Mouse (Mus musculus): ENCODE measurements at regions not wholly inside any gene's neighbourhood (a gene's known extent, or its start where the extent isn't known, plus 50 kb on each side); places are given as distances from the start of the nearest gene placed in this dataset.

GRCm38 (mm10) chr3:148316198-148316597, 674.2 kb downstream of the Adgrl2 start:
- Histone ChIP-seq H3K4me2 (ENCODE audit: low read depth, severe bottlenecking) (no peak overlapping the region), H3K4me3 (ENCODE audit: low read depth, low read length) (no peak overlapping the region), H3K36me3 (ENCODE audit: control insufficient read depth, insufficient read depth, low read length) (no peaks in the 10 kb centered on the region), H3K27me3 (ENCODE audit: control insufficient read depth, insufficient read depth, low read length) (no peaks in the 10 kb centered on the region), H3K9me3 (ENCODE audit: control insufficient read depth, low read length) (no peaks in the 10 kb centered on the region), H3K9ac (ENCODE audit: low read length) (no peak overlapping the region), H3K27ac (replicated peaks; ENCODE audit: low read depth, low read length) (no peak overlapping the region), H3K4me1 (ENCODE audit: control insufficient read depth, insufficient read depth, low read length) (no peaks in the 10 kb centered on the region)
- WGBS = 89% methylated on average over 3 of the region's 3 CpGs
- no peak for ATAC-seq (ENCODE audit: insufficient number of reproducible peaks, low FRiP score, low TSS enrichment, low read depth)
- DNase-seq (ENCODE audit: low spot score) = no peak

GRCm38 (mm10) chr3:148315286-148315685, 675.1 kb downstream of the Adgrl2 start:
- no peaks in the 10 kb centered on the region for H3K36me3 ChIP-seq (ENCODE audit: control insufficient read depth, insufficient read depth, low read length)
- DNase-seq (ENCODE audit: low spot score) (no peak), ATAC-seq (ENCODE audit: insufficient number of reproducible peaks, low FRiP score, low TSS enrichment, low read depth) (no peak)
- no peak overlapping the region for H3K4me3 ChIP-seq (ENCODE audit: low read depth, low read length)
- no peaks in the 10 kb centered on the region for H3K9me3 ChIP-seq (ENCODE audit: control insufficient read depth, low read length)
- WGBS = 88% methylated on average over 1 of the region's 1 CpGs
- no peak overlapping the region for H3K9ac ChIP-seq (ENCODE audit: low read length)
- H3K27ac ChIP-seq (replicated peaks; ENCODE audit: low read depth, low read length) = no peak overlapping the region
- no peaks in the 10 kb centered on the region for H3K27me3 ChIP-seq (ENCODE audit: control insufficient read depth, insufficient read depth, low read length)
- H3K4me1 ChIP-seq (ENCODE audit: control insufficient read depth, insufficient read depth, low read length) = no peaks in the 10 kb centered on the region
- no peak overlapping the region for H3K4me2 ChIP-seq (ENCODE audit: low read depth, severe bottlenecking)

GRCm38 (mm10) chr3:148295515-148295914, 694.8 kb downstream of the Adgrl2 start:
- no peak overlapping the region for H3K4me2 ChIP-seq (ENCODE audit: low read depth, severe bottlenecking)
- no peak overlapping the region for H3K4me3 ChIP-seq (ENCODE audit: low read depth, low read length)
- ATAC-seq (ENCODE audit: insufficient number of reproducible peaks, low FRiP score, low TSS enrichment, low read depth) (no peak), DNase-seq (ENCODE audit: low spot score) (no peak)
- no peaks in the 10 kb centered on the region for H3K9me3 ChIP-seq (ENCODE audit: control insufficient read depth, low read length)
- 92% methylated on average over 5 of the region's 5 CpGs for WGBS
- H3K27me3 ChIP-seq (ENCODE audit: control insufficient read depth, insufficient read depth, low read length) = no peaks in the 10 kb centered on the region
- no peaks in the 10 kb centered on the region for H3K36me3 ChIP-seq (ENCODE audit: control insufficient read depth, insufficient read depth, low read length)
- H3K9ac ChIP-seq (ENCODE audit: low read length) = no peak overlapping the region
- no peaks in the 10 kb centered on the region for H3K4me1 ChIP-seq (ENCODE audit: control insufficient read depth, insufficient read depth, low read length)
- no peak overlapping the region for H3K27ac ChIP-seq (replicated peaks; ENCODE audit: low read depth, low read length)

GRCm38 (mm10) chr3:148278978-148279377, 711.4 kb downstream of the Adgrl2 start:
- H3K9me3 ChIP-seq (ENCODE audit: control insufficient read depth, low read length) = no peaks in the 10 kb centered on the region
- H3K4me1 ChIP-seq (ENCODE audit: control insufficient read depth, insufficient read depth, low read length) = no peaks in the 10 kb centered on the region
- 77% methylated on average over 3 of the region's 3 CpGs for WGBS
- no peak overlapping the region for H3K4me3 ChIP-seq (ENCODE audit: low read depth, low read length)
- ATAC-seq (ENCODE audit: insufficient number of reproducible peaks, low FRiP score, low TSS enrichment, low read depth) (no peak), DNase-seq (ENCODE audit: low spot score) (no peak)
- H3K36me3 ChIP-seq (ENCODE audit: control insufficient read depth, insufficient read depth, low read length) = no peaks in the 10 kb centered on the region
- H3K9ac ChIP-seq (ENCODE audit: low read length) = no peak overlapping the region
- H3K27me3 ChIP-seq (ENCODE audit: control insufficient read depth, insufficient read depth, low read length) = no peaks in the 10 kb centered on the region
- H3K27ac ChIP-seq (replicated peaks; ENCODE audit: low read depth, low read length) = no peak overlapping the region
- no peak overlapping the region for H3K4me2 ChIP-seq (ENCODE audit: low read depth, severe bottlenecking)

GRCm38 (mm10) chr3:148272159-148272848, 718.1 kb downstream of the Adgrl2 start:
- H3K4me1 ChIP-seq (ENCODE audit: control insufficient read depth, insufficient read depth, low read length) = no peaks in the 10 kb centered on the region
- WGBS = 77% methylated on average over 4 of the region's 4 CpGs

GRCm38 (mm10) chr3:148268812-148269211, 721.5 kb downstream of the Adgrl2 start:
- Histone ChIP-seq H3K4me1 (ENCODE audit: control insufficient read depth, insufficient read depth, low read length) (no peaks in the 10 kb centered on the region), H3K27ac (replicated peaks; ENCODE audit: low read depth, low read length) (no peak overlapping the region), H3K9me3 (ENCODE audit: control insufficient read depth, low read length) (no peaks in the 10 kb centered on the region), H3K4me2 (ENCODE audit: low read depth, severe bottlenecking) (no peak overlapping the region), H3K4me3 (ENCODE audit: low read depth, low read length) (no peak overlapping the region), H3K36me3 (ENCODE audit: control insufficient read depth, insufficient read depth, low read length) (no peaks in the 10 kb centered on the region), H3K27me3 (ENCODE audit: control insufficient read depth, insufficient read depth, low read length) (no peaks in the 10 kb centered on the region), H3K9ac (ENCODE audit: low read length) (no peak overlapping the region)
- no peak for DNase-seq (ENCODE audit: low spot score)
- WGBS = 94% methylated on average over 4 of the region's 4 CpGs
- ATAC-seq (ENCODE audit: insufficient number of reproducible peaks, low FRiP score, low TSS enrichment, low read depth) = no peak

More at GRCm38 (mm10) chr3:148272159-148272848, 718.1 kb downstream of the Adgrl2 start:
- Histone ChIP-seq H3K4me3 (ENCODE audit: low read depth, low read length) (no peak overlapping the region), H3K27ac (replicated peaks; ENCODE audit: low read depth, low read length) (no peak overlapping the region), H3K27me3 (ENCODE audit: control insufficient read depth, insufficient read depth, low read length) (no peaks in the 10 kb centered on the region), H3K36me3 (ENCODE audit: control insufficient read depth, insufficient read depth, low read length) (no peaks in the 10 kb centered on the region), H3K9me3 (ENCODE audit: control insufficient read depth, low read length) (no peaks in the 10 kb centered on the region), H3K9ac (ENCODE audit: low read length) (no peak overlapping the region), H3K4me2 (ENCODE audit: low read depth, severe bottlenecking) (no peak overlapping the region)
- ATAC-seq (ENCODE audit: insufficient number of reproducible peaks, low FRiP score, low TSS enrichment, low read depth) (no peak), DNase-seq (ENCODE audit: low spot score) (no peak)

- ATAC-seq (ENCODE audit: insufficient number of reproducible peaks, low FRiP score, low TSS enrichment, low read depth) = no peak
- no peaks in the 10 kb centered on the region for H3K9me3 ChIP-seq (ENCODE audit: control insufficient read depth, low read length)
- DNase-seq (ENCODE audit: low spot score) = no peak
- H3K4me1 ChIP-seq (ENCODE audit: control insufficient read depth, insufficient read depth, low read length) = no peaks in the 10 kb centered on the region
- 89% methylated on average over 1 of the region's 1 CpGs for WGBS
- no peak overlapping the region for H3K4me2 ChIP-seq (ENCODE audit: low read depth, severe bottlenecking)
- H3K36me3 ChIP-seq (ENCODE audit: control insufficient read depth, insufficient read depth, low read length) = no peaks in the 10 kb centered on the region
- no peak overlapping the region for H3K4me3 ChIP-seq (ENCODE audit: low read depth, low read length)
- H3K27ac ChIP-seq (replicated peaks; ENCODE audit: low read depth, low read length) = no peak overlapping the region
- no peaks in the 10 kb centered on the region for H3K27me3 ChIP-seq (ENCODE audit: control insufficient read depth, insufficient read depth, low read length)
- no peak overlapping the region for H3K9ac ChIP-seq (ENCODE audit: low read length)
These were observed 731.1 kb downstream of the Adgrl2 start for GRCm38 (mm10) chr3:148259211-148259610.

GRCm38 (mm10) chr3:148248617-148249016, 741.7 kb downstream of the Adgrl2 start:
- Histone ChIP-seq H3K4me2 (ENCODE audit: low read depth, severe bottlenecking) (no peak overlapping the region), H3K4me1 (ENCODE audit: control insufficient read depth, insufficient read depth, low read length) (no peaks in the 10 kb centered on the region), H3K4me3 (ENCODE audit: low read depth, low read length) (no peak overlapping the region), H3K9me3 (ENCODE audit: control insufficient read depth, low read length) (no peaks in the 10 kb centered on the region), H3K36me3 (ENCODE audit: control insufficient read depth, insufficient read depth, low read length) (no peaks in the 10 kb centered on the region), H3K9ac (ENCODE audit: low read length) (no peak overlapping the region), H3K27me3 (ENCODE audit: control insufficient read depth, insufficient read depth, low read length) (no peaks in the 10 kb centered on the region), H3K27ac (replicated peaks; ENCODE audit: low read depth, low read length) (no peak overlapping the region)
- DNase-seq (ENCODE audit: low spot score) (no peak), ATAC-seq (ENCODE audit: insufficient number of reproducible peaks, low FRiP score, low TSS enrichment, low read depth) (no peak)
- WGBS = 44% methylated on average over 1 of the region's 1 CpGs

- H3K4me2 ChIP-seq (ENCODE audit: low read depth, severe bottlenecking) = no peak overlapping the region
- DNase-seq (ENCODE audit: low spot score) (no peak), ATAC-seq (ENCODE audit: insufficient number of reproducible peaks, low FRiP score, low TSS enrichment, low read depth) (no peak)
- no peaks in the 10 kb centered on the region for H3K36me3 ChIP-seq (ENCODE audit: control insufficient read depth, insufficient read depth, low read length)
- no peaks in the 10 kb centered on the region for H3K4me1 ChIP-seq (ENCODE audit: control insufficient read depth, insufficient read depth, low read length)
- no peak overlapping the region for H3K27ac ChIP-seq (replicated peaks; ENCODE audit: low read depth, low read length)
- no peak overlapping the region for H3K4me3 ChIP-seq (ENCODE audit: low read depth, low read length)
- no peak overlapping the region for H3K9ac ChIP-seq (ENCODE audit: low read length)
- H3K9me3 ChIP-seq (ENCODE audit: control insufficient read depth, low read length) = no peaks in the 10 kb centered on the region
- H3K27me3 ChIP-seq (ENCODE audit: control insufficient read depth, insufficient read depth, low read length) = no peaks in the 10 kb centered on the region
These were observed 743.6 kb downstream of the Adgrl2 start for GRCm38 (mm10) chr3:148246786-148247185.
